Mouse (Mus musculus): ENCODE results near the gene C1ql2. TPM values are rescaled to one million over a fixed set of nuclear protein-coding genes. Genes with fewer than 3 reads are reported as not detected.

The C1ql2 gene
- polyA plus RNA-seq, 1 experiment from 2014 or later: not detected

- Histone ChIP-seq H3K27me3 (peaks cover 95% of the 10 kb centered on the region), H3K9me3 (no peaks in the 10 kb centered on the region), H3K4me3 (peak overlapping the region; percentile 23), H3K4me1 (peaks cover 21% of the 10 kb centered on the region), H3K4me2 (peak overlapping the region; percentile 53), H3K9ac (no peak overlapping the region), H3K27ac (no peak overlapping the region), H3K36me3 (no peaks in the 10 kb centered on the region)
- ATAC-seq (ENCODE audit: borderline replicate concordance, extremely low read depth, low FRiP score, low TSS enrichment): no peak
- 2% methylated on average over 17 of the region's 17 CpGs for WGBS
Observed at GRCm38 (mm10) chr1:120341811-120342370, 1.5 kb downstream of the C1ql2 start.

DNA sequence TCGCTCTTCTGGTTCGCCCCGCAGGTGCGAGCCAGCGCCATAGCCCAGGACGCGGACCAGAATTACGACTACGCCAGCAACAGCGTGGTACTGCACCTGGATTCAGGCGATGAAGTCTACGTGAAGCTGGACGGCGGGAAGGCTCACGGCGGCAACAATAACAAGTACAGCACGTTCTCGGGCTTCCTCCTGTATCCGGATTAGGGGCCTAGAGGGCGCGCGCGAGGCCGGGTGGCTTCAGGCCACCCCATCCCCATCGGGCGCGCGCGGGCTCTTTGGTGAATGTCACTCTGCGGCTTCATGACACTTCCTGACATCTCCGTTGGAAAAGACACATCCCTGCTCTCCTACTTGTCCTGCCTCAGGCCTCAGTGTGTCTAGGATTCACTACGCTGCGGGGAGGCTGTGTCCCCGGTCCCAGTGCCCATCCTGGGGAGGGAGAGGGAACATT, 2.0 kb downstream of the C1ql2 start:
- Histone ChIP-seq H3K27ac (no peak overlapping the region), H3K4me1 (peaks cover 21% of the 10 kb centered on the region), H3K9me3 (no peaks in the 10 kb centered on the region), H3K4me3 (peak overlapping the region; percentile 23), H3K9ac (no peak overlapping the region), H3K36me3 (no peaks in the 10 kb centered on the region), H3K27me3 (peaks cover 90% of the 10 kb centered on the region), H3K4me2 (peak overlapping the region; percentile 49)
- ATAC-seq (ENCODE audit: borderline replicate concordance, extremely low read depth, low FRiP score, low TSS enrichment): no peak
- under 1% methylated on average over 34 of the region's 34 CpGs for WGBS

GRCm38 (mm10) chr1:120345001-120345400, 4.6 kb downstream of the C1ql2 start:
- Histone ChIP-seq H3K27ac (no peak overlapping the region), H3K27me3 (peaks cover 64% of the 10 kb centered on the region), H3K4me2 (no peak overlapping the region), H3K4me3 (no peak overlapping the region), H3K9ac (no peak overlapping the region), H3K4me1 (peaks cover 21% of the 10 kb centered on the region), H3K9me3 (no peaks in the 10 kb centered on the region), H3K36me3 (no peaks in the 10 kb centered on the region)
- 27% methylated on average over 7 of the region's 7 CpGs for WGBS
- no peak for ATAC-seq (ENCODE audit: borderline replicate concordance, extremely low read depth, low FRiP score, low TSS enrichment)

- H3K4me1 ChIP-seq: 0 out of 2 replicates have a peak, but pooled peaks cover 7% of the 10 kb centered on the region
- no peak overlapping the region for H3K27ac ChIP-seq
- H3K9me3 ChIP-seq: no peaks in the 10 kb centered on the region
- no peaks in the 10 kb centered on the region for H3K36me3 ChIP-seq
- no peak overlapping the region for H3K4me3 ChIP-seq
- 39% methylated on average over 2 of the region's 2 CpGs for WGBS
- no peak overlapping the region for H3K4me2 ChIP-seq
- ATAC-seq (ENCODE audit: borderline replicate concordance, extremely low read depth, low FRiP score, low TSS enrichment): no peak
- H3K9ac ChIP-seq: no peak overlapping the region
- H3K27me3 ChIP-seq: no peaks in the 10 kb centered on the region
Observed at GRCm38 (mm10) chr1:120354387-120354786, 14.0 kb downstream of the C1ql2 start.

- no peaks in the 10 kb centered on the region for H3K9me3 ChIP-seq
- 10% methylated on average over 16 of the region's 16 CpGs for WGBS
- peak overlapping the region; percentile 66 for H3K27ac ChIP-seq
- H3K4me1 ChIP-seq: 0 out of 2 replicates have a peak, but pooled peaks cover 7% of the 10 kb centered on the region
- no peaks in the 10 kb centered on the region for H3K27me3 ChIP-seq
- H3K9ac ChIP-seq: no peak overlapping the region
- H3K4me2 ChIP-seq: peak overlapping the region; percentile 11; the same call in 1 of the 2 replicates
- H3K4me3 ChIP-seq: no peak overlapping the region
- no peaks in the 10 kb centered on the region for H3K36me3 ChIP-seq
- ATAC-seq (ENCODE audit: borderline replicate concordance, extremely low read depth, low FRiP score, low TSS enrichment): peak; percentile 94
Observed at GRCm38 (mm10) chr1:120357371-120358274, 17.2 kb downstream of the C1ql2 start.

GRCm38 (mm10) chr1:120363638-120364037, 23.3 kb downstream of the C1ql2 start:
- WGBS: 83% methylated on average over 1 of the region's 1 CpGs
- Histone ChIP-seq H3K9ac (no peak overlapping the region), H3K27me3 (no peaks in the 10 kb centered on the region), H3K36me3 (no peaks in the 10 kb centered on the region), H3K4me2 (no peak overlapping the region), H3K27ac (no peak overlapping the region), H3K9me3 (no peaks in the 10 kb centered on the region), H3K4me1 (no peaks in the 10 kb centered on the region), H3K4me3 (no peak overlapping the region)
- ATAC-seq (ENCODE audit: borderline replicate concordance, extremely low read depth, low FRiP score, low TSS enrichment): no peak

DNA sequence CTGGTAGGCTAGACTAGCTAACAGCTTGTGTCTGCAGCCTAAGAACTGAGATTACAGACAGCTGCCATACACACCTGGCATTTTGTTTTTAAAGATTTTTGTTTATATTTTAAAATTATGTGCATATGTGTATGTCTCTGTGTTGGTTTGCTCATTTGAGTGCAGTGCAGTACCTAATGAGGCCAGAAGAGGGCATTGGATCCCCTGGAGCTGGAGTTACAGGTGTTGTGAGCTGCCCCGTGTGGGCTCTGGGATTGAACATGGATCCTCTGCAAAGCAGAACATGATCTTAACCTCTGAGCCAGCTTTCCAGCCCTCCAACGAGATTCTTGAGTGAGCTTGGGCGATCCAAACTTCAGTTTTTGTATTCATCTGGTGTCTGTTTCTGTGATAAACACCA, 27.8 kb downstream of the C1ql2 start:
- Histone ChIP-seq H3K4me3 (no peak overlapping the region), H3K4me2 (no peak overlapping the region), H3K4me1 (no peaks in the 10 kb centered on the region), H3K36me3 (no peaks in the 10 kb centered on the region), H3K9me3 (no peaks in the 10 kb centered on the region), H3K27ac (no peak overlapping the region), H3K27me3 (no peaks in the 10 kb centered on the region), H3K9ac (no peak overlapping the region)
- 66% methylated on average over 3 of the region's 3 CpGs for WGBS
- no peak for ATAC-seq (ENCODE audit: borderline replicate concordance, extremely low read depth, low FRiP score, low TSS enrichment)

DNA sequence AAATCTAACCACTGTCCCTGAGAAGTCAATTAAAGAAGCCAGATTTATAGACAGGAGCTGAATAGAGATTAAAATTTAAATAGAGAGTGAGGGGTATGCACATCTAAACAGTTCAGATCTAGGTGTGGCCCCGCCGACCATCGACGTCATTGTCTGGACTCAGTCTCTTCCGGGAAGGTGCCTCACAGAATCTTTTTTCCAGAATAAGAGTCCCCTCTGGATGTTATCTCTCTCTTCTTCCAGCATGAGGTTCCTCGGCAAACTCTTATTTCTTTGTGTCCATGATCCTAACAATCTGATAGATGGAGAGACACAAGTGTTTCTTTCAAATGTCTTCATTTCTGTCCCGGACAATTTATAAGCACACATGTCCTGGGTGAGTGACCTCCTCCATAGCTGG, 33.7 kb downstream of the C1ql2 start:
- WGBS: 67% methylated on average over 7 of the region's 7 CpGs

GRCm38 (mm10) chr1:120374832-120375231, 34.5 kb downstream of the C1ql2 start:
- Histone ChIP-seq H3K4me2 (no peak overlapping the region), H3K9me3 (no peaks in the 10 kb centered on the region), H3K4me3 (no peak overlapping the region), H3K36me3 (no peaks in the 10 kb centered on the region), H3K9ac (no peak overlapping the region), H3K27ac (no peak overlapping the region), H3K4me1 (no peaks in the 10 kb centered on the region), H3K27me3 (no peaks in the 10 kb centered on the region)
- WGBS: 62% methylated on average over 2 of the region's 2 CpGs
- no peak for ATAC-seq (ENCODE audit: borderline replicate concordance, extremely low read depth, low FRiP score, low TSS enrichment)

More for the DNA sequence above, 33.7 kb downstream of the C1ql2 start:
- ATAC-seq (ENCODE audit: borderline replicate concordance, extremely low read depth, low FRiP score, low TSS enrichment): no peak
- no peaks in the 10 kb centered on the region for H3K9me3 ChIP-seq
- H3K9ac ChIP-seq: no peak overlapping the region
- H3K4me1 ChIP-seq: no peaks in the 10 kb centered on the region
- no peak overlapping the region for H3K27ac ChIP-seq
- no peak overlapping the region for H3K4me2 ChIP-seq
- H3K36me3 ChIP-seq: no peaks in the 10 kb centered on the region
- no peaks in the 10 kb centered on the region for H3K27me3 ChIP-seq
- no peak overlapping the region for H3K4me3 ChIP-seq

DNA sequence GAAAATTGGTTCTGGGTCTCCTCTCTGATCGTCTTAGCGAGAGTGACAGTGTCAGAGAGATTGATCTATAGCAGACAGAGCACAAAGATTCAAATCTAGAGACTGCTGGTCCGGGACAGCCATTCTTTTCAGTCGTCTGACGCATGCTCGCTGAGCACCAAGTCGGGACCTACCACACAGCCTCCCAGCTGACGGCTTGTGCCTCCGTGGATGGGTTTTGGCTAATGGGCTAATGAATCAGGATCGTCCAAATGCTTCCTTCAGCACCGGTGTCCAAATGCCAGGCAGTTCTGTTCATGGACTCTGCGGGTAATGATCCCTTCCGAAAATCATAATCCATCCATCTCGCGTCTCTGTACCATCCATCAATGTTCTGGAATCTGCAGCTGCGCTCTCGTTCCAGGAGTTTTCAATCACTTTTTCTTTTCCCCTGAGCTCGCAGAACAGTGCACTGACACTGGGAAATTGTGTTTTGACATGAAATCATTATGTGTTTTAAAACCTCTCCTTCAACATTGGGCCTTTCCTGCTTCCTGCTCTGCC, 44.7 kb downstream of the C1ql2 start:
- no peaks in the 10 kb centered on the region for H3K27me3 ChIP-seq
- 72% methylated on average over 18 of the region's 18 CpGs for WGBS
- no peak overlapping the region for H3K4me2 ChIP-seq
- no peak overlapping the region for H3K4me3 ChIP-seq
- ATAC-seq (ENCODE audit: borderline replicate concordance, extremely low read depth, low FRiP score, low TSS enrichment): no peak
- H3K36me3 ChIP-seq: no peaks in the 10 kb centered on the region
- no peaks in the 10 kb centered on the region for H3K9me3 ChIP-seq
- H3K4me1 ChIP-seq: no peaks in the 10 kb centered on the region
- H3K9ac ChIP-seq: no peak overlapping the region
- H3K27ac ChIP-seq: no peak overlapping the region

DNA sequence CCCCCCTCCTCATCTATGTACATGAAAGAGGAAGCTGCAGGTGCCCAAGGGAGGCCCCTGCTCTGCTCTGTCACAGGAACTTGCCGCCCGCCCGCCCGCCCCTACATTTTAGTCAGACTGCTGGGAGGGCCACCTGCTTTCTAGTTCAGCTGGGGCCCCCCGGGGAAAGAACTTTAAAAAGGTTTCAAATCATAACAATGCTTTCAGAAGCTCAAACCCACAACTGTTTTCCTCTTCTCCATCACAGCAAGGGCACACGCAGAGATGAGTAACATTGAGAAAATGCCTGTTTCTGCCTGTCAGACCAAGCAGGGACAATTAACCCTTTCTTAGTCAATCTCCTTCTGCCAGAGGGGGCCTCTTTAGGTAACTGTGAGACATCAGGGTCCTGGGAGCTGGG, 49.4 kb downstream of the C1ql2 start:
- Histone ChIP-seq H3K9ac (no peak overlapping the region), H3K27ac (no peak overlapping the region), H3K4me3 (no peak overlapping the region), H3K27me3 (no peaks in the 10 kb centered on the region), H3K36me3 (no peaks in the 10 kb centered on the region), H3K9me3 (no peaks in the 10 kb centered on the region), H3K4me1 (no peaks in the 10 kb centered on the region), H3K4me2 (no peak overlapping the region)
- 36% methylated on average over 6 of the region's 6 CpGs for WGBS
- no peak for ATAC-seq (ENCODE audit: borderline replicate concordance, extremely low read depth, low FRiP score, low TSS enrichment)

- no peak overlapping the region for H3K9ac ChIP-seq
- H3K27me3 ChIP-seq: no peaks in the 10 kb centered on the region
- H3K36me3 ChIP-seq: no peaks in the 10 kb centered on the region
- H3K4me1 ChIP-seq: no peaks in the 10 kb centered on the region
- no peaks in the 10 kb centered on the region for H3K9me3 ChIP-seq
- no peak for ATAC-seq (ENCODE audit: borderline replicate concordance, extremely low read depth, low FRiP score, low TSS enrichment)
- 3% methylated on average over 11 of the region's 11 CpGs for WGBS
- no peak overlapping the region for H3K4me2 ChIP-seq
- H3K4me3 ChIP-seq: no peak overlapping the region
- H3K27ac ChIP-seq: no peak overlapping the region
Observed at GRCm38 (mm10) chr1:120390336-120390735, 50.0 kb downstream of the C1ql2 start.
